Mouse (Mus musculus): ENCODE results near the gene Tbc1d1. TPM values are rescaled to one million over a fixed set of nuclear protein-coding genes. Genes with fewer than 3 reads are reported as not detected.

The Tbc1d1 gene
- polyA plus RNA-seq, 1 experiment from 2014 or later: 27.4 TPM

DNA sequence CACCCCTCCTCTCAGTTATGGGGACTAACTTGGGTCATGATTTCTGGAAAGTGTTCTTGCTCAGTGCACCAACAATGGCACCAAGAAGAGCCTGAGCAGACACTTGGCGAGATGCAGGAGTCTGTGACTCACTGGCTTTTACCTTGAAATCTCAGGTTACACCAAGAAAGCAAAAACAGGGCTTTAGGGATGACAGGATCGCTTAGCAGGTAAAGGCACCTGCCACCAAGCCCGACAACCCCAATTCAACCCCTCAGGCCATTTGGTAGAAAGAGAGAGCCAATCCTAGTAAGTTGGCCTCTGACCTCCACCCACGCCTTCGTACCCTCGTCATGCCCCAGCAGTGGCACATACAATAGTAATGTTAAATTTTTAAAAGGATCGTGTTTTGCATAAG is 62.5 kb downstream of the Tbc1d1 start:
- H3K4me2 ChIP-seq (ENCODE audit: low read depth, low read length): no peak overlapping the region
- no peak for ATAC-seq (replicated peaks; ENCODE audit: extremely low read depth, insufficient read depth, low FRiP score)
- H3K27ac ChIP-seq (ENCODE audit: low read length): no peak overlapping the region
- WGBS: 80% methylated on average over 7 of the region's 7 CpGs
- no peaks in the 10 kb centered on the region for H3K36me3 ChIP-seq (ENCODE audit: control insufficient read depth, insufficient read depth)
- no peak overlapping the region for H3K9ac ChIP-seq (ENCODE audit: low read length)
- no peak overlapping the region for H3K4me3 ChIP-seq (ENCODE audit: low read length)
- 0 out of 2 replicates have a peak, but pooled peaks cover 3% of the 10 kb centered on the region for H3K4me1 ChIP-seq (ENCODE audit: control insufficient read depth, insufficient read depth, low read length)
- H3K9me3 ChIP-seq (replicated peaks; ENCODE audit: control insufficient read depth, low read length): no peaks in the 10 kb centered on the region
- H3K27me3 ChIP-seq (ENCODE audit: control insufficient read depth, insufficient read depth, low read length): no peaks in the 10 kb centered on the region

DNA sequence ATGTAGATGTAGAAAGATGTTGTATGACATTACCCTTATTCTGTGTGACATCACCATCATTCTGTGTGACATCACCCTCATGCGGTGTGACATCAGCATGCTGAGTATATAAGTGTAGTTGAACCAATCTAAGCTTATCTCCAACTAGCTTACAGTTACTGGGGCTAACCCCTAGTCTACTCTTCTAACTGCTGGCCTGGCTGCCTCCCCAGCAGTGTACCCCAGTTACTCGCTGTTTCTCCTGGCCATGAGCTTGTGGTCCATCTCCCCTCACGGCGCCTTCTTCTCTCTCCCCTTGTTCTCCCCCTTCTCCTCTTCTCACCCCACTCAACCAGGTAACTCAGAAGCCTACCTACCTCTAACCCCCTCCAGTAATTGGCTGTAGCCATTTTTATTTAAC is 64.7 kb downstream of the Tbc1d1 start:
- Histone ChIP-seq H3K27ac (ENCODE audit: low read length) (no peak overlapping the region), H3K36me3 (ENCODE audit: control insufficient read depth, insufficient read depth) (no peaks in the 10 kb centered on the region), H3K27me3 (ENCODE audit: control insufficient read depth, insufficient read depth, low read length) (no peaks in the 10 kb centered on the region), H3K4me3 (ENCODE audit: low read length) (no peak overlapping the region), H3K4me2 (ENCODE audit: low read depth, low read length) (no peak overlapping the region), H3K9me3 (replicated peaks; ENCODE audit: control insufficient read depth, low read length) (no peaks in the 10 kb centered on the region), H3K4me1 (ENCODE audit: control insufficient read depth, insufficient read depth, low read length) (peaks cover 3% of the 10 kb centered on the region; the same call in 1 of the 2 replicates), H3K9ac (ENCODE audit: low read length) (no peak overlapping the region)
- 97% methylated on average over 4 of the region's 4 CpGs for WGBS
- no peak for ATAC-seq (replicated peaks; ENCODE audit: extremely low read depth, insufficient read depth, low FRiP score)

DNA sequence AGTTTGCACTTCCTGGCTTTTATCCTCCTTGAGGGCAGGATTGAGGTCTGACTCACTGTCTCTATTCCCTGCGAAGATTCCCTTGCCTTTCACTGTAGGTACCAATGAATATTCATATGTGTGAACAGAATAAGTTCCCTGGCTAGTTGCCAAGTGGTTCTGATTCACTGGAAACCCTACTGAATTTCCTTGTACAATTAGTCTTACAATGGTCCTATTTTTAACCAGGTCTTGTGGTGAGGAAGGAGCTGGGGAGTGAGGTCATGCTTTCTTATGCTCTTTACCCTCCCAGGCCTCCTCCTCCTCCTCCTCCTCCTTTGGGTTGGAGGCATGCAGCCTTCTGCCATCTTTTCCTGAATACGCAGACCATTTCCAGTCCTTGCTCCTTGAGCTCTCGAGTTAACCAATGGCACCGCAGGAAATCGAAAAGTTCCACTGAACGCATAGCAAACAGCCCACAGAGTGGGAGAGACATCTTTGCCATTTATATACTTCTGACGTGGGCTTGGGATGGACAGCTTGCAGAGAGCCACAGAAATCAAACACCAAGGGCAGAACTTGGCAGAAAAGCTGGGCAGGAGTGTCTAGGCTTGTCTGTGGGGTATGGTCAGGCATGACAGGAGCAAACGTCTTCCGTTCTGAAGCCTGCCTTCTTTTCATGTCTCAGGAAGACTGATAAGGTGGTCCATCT is 68.8 kb downstream of the Tbc1d1 start:
- 0 out of 2 replicates have a peak, but pooled peaks have one; percentile 25 for ATAC-seq (replicated peaks; ENCODE audit: extremely low read depth, insufficient read depth, low FRiP score)
- WGBS: 71% methylated on average over 9 of the region's 9 CpGs

DNA sequence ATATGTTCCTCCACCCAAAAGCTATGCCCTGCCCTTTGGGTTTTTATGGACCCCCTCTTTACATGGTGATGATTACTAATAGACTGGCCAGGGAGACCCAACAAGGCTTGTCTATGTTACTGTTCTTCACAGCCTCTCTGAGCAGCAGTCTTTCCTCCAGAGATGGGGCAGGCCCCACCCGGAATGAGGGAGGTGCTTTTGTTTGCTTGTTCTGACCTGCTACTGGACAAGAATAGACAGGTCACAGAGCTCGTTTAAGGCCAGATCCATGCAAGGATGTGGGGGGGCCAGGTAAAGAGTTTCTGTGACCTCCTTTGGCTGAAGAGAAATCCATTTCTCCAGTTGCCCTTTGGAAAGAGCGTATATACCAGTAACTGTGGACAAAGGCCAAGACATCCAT is 72.1 kb downstream of the Tbc1d1 start:
- no peak for ATAC-seq (replicated peaks; ENCODE audit: extremely low read depth, insufficient read depth, low FRiP score)
- Histone ChIP-seq H3K4me3 (ENCODE audit: low read length) (no peak overlapping the region), H3K27ac (ENCODE audit: low read length) (no peak overlapping the region), H3K9me3 (replicated peaks; ENCODE audit: control insufficient read depth, low read length) (no peaks in the 10 kb centered on the region), H3K4me2 (ENCODE audit: low read depth, low read length) (no peak overlapping the region), H3K27me3 (ENCODE audit: control insufficient read depth, insufficient read depth, low read length) (no peaks in the 10 kb centered on the region), H3K9ac (ENCODE audit: low read length) (no peak overlapping the region), H3K4me1 (ENCODE audit: control insufficient read depth, insufficient read depth, low read length) (peaks cover 11% of the 10 kb centered on the region), H3K36me3 (ENCODE audit: control insufficient read depth, insufficient read depth) (no peaks in the 10 kb centered on the region)
- 62% methylated on average over 3 of the region's 3 CpGs for WGBS

More for the DNA sequence above, 68.8 kb downstream of the Tbc1d1 start:
- Histone ChIP-seq H3K4me2 (ENCODE audit: low read depth, low read length) (no peak overlapping the region), H3K9me3 (replicated peaks; ENCODE audit: control insufficient read depth, low read length) (no peaks in the 10 kb centered on the region), H3K36me3 (ENCODE audit: control insufficient read depth, insufficient read depth) (no peaks in the 10 kb centered on the region), H3K27ac (ENCODE audit: low read length) (peak overlapping the region; percentile 44), H3K4me3 (ENCODE audit: low read length) (no peak overlapping the region), H3K4me1 (ENCODE audit: control insufficient read depth, insufficient read depth, low read length) (peaks cover 4% of the 10 kb centered on the region), H3K9ac (ENCODE audit: low read length) (no peak overlapping the region), H3K27me3 (ENCODE audit: control insufficient read depth, insufficient read depth, low read length) (no peaks in the 10 kb centered on the region)

DNA sequence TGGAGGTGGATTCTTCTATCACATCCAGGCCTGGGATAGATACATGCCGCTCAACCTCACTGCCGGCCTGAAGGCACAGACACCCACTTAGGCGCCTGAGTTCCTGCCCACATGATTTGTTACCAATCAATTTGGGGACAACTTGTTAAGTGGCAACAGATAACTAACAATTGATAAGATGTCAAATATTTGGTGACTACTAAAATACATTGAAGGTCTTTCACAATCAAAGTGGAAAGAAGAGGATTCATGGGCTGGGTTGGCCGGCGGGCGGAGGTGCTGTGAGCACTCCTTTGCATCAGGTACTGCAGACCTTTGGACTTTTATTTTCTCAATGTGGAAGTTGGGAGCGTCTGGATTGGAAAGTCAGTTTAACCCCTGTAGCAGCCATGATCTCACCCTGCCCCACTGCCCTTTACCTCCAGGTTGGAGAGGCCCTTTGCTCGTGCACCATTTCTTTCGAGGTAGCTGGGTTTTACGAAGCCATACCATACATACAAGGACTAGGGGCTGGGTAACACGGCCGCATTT is 73.3 kb downstream of the Tbc1d1 start:
- Histone ChIP-seq H3K27me3 (ENCODE audit: control insufficient read depth, insufficient read depth, low read length) (no peaks in the 10 kb centered on the region), H3K9ac (ENCODE audit: low read length) (peak overlapping the region; percentile 86), H3K4me1 (ENCODE audit: control insufficient read depth, insufficient read depth, low read length) (peaks cover 16% of the 10 kb centered on the region), H3K4me2 (ENCODE audit: low read depth, low read length) (peak overlapping the region; percentile 96), H3K36me3 (ENCODE audit: control insufficient read depth, insufficient read depth) (no peaks in the 10 kb centered on the region), H3K9me3 (replicated peaks; ENCODE audit: control insufficient read depth, low read length) (no peaks in the 10 kb centered on the region), H3K27ac (ENCODE audit: low read length) (peak overlapping the region; percentile 56), H3K4me3 (ENCODE audit: low read length) (peak overlapping the region; percentile 88)
- ATAC-seq (replicated peaks; ENCODE audit: extremely low read depth, insufficient read depth, low FRiP score): no peak
- WGBS: 42% methylated on average over 12 of the region's 12 CpGs

DNA sequence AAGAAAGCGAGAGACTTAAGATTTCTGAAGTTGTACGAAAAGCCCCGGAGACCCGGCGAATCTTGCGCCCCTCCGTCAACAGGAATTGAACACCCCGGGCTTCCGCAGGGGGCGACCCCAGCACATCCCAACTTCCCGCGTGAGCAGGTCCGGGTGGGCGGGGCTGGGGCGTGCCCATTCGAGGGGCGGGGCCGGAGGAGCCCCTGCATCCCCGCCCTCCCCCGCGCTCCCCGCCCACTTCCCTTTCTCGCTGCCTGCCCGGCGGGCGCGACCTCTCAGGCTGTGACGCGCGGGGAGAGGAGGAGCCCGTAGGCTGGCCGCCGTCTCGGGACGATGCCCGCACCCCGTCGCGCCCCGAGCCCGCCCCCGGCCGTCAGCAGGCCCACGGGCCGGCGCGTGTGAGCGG is 74.0 kb downstream of the Tbc1d1 start:
- Histone ChIP-seq H3K9ac (ENCODE audit: low read length) (peak overlapping the region; percentile 86), H3K9me3 (replicated peaks; ENCODE audit: control insufficient read depth, low read length) (no peaks in the 10 kb centered on the region), H3K27me3 (ENCODE audit: control insufficient read depth, insufficient read depth, low read length) (no peaks in the 10 kb centered on the region), H3K36me3 (ENCODE audit: control insufficient read depth, insufficient read depth) (no peaks in the 10 kb centered on the region), H3K4me1 (ENCODE audit: control insufficient read depth, insufficient read depth, low read length) (peaks cover 20% of the 10 kb centered on the region), H3K27ac (ENCODE audit: low read length) (peak overlapping the region; percentile 71), H3K4me3 (ENCODE audit: low read length) (peak overlapping the region; percentile 88), H3K4me2 (ENCODE audit: low read depth, low read length) (peak overlapping the region; percentile 96)
- under 1% methylated on average over 40 of the region's 48 CpGs for WGBS
- ATAC-seq (replicated peaks; ENCODE audit: extremely low read depth, insufficient read depth, low FRiP score): peak; percentile 97

DNA sequence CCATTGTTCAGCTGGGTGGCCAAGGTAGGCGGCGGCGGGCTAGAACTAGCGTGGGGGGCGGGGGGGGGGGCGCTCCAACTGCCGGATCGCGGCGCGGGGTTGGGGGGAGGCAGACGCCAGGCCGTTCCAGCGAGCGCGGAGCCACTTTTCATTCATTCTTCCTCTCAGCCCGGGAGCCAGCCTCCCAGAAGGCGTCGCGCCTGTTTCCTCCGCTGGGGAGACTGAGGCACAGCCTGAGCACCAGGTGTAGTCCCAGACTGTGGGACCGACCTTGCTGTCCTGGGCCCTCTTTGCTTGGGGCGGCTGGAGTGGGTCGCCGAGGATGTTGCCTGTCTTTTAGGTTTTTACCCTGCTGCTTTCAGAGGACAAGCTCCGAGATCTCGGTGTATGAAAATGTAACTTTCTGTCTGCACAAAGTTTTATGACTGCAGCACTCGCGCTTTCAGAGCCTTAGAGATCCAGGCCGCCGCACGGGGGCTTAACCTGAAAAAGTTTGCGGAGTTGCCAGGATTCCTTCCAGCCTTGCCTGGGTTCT is 74.5 kb downstream of the Tbc1d1 start:
- Histone ChIP-seq H3K27me3 (ENCODE audit: control insufficient read depth, insufficient read depth, low read length) (no peaks in the 10 kb centered on the region), H3K9ac (ENCODE audit: low read length) (peak overlapping the region; percentile 86), H3K4me1 (ENCODE audit: control insufficient read depth, insufficient read depth, low read length) (peaks cover 20% of the 10 kb centered on the region), H3K4me2 (ENCODE audit: low read depth, low read length) (peak overlapping the region; percentile 96), H3K27ac (ENCODE audit: low read length) (peak overlapping the region; percentile 71), H3K36me3 (ENCODE audit: control insufficient read depth, insufficient read depth) (no peaks in the 10 kb centered on the region), H3K4me3 (ENCODE audit: low read length) (peak overlapping the region; percentile 88), H3K9me3 (replicated peaks; ENCODE audit: control insufficient read depth, low read length) (no peaks in the 10 kb centered on the region)
- under 1% methylated on average over 28 of the region's 33 CpGs for WGBS
- ATAC-seq (replicated peaks; ENCODE audit: extremely low read depth, insufficient read depth, low FRiP score): peak; percentile 28; the same call in 1 of the 2 replicates

DNA sequence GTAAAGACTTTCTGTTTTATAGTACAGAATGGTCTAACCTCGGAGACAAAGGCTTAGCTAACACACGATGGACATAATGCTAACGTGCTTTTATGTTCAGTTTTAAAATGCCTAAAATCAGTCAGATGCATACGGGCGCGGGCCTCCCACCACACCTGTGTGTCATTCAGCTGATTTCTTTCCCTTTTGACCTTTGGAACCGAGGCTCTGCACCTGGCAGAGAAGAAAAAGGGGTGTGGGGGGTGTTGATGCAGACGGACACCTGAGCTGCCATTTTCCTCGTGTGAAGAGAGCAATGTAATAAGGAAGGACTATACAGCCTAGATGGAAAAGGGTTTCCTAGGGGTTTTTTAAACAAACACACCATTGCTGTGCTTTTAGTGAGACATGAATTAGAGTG is 76.8 kb downstream of the Tbc1d1 start:
- no peak overlapping the region for H3K9ac ChIP-seq (ENCODE audit: low read length)
- no peaks in the 10 kb centered on the region for H3K9me3 ChIP-seq (replicated peaks; ENCODE audit: control insufficient read depth, low read length)
- H3K27me3 ChIP-seq (ENCODE audit: control insufficient read depth, insufficient read depth, low read length): no peaks in the 10 kb centered on the region
- H3K4me1 ChIP-seq (ENCODE audit: control insufficient read depth, insufficient read depth, low read length): peaks cover 31% of the 10 kb centered on the region
- WGBS: 87% methylated on average over 9 of the region's 9 CpGs
- no peak overlapping the region for H3K4me3 ChIP-seq (ENCODE audit: low read length)
- no peak overlapping the region for H3K4me2 ChIP-seq (ENCODE audit: low read depth, low read length)
- H3K27ac ChIP-seq (ENCODE audit: low read length): no peak overlapping the region
- ATAC-seq (replicated peaks; ENCODE audit: extremely low read depth, insufficient read depth, low FRiP score): no peak
- H3K36me3 ChIP-seq (ENCODE audit: control insufficient read depth, insufficient read depth): no peaks in the 10 kb centered on the region

DNA sequence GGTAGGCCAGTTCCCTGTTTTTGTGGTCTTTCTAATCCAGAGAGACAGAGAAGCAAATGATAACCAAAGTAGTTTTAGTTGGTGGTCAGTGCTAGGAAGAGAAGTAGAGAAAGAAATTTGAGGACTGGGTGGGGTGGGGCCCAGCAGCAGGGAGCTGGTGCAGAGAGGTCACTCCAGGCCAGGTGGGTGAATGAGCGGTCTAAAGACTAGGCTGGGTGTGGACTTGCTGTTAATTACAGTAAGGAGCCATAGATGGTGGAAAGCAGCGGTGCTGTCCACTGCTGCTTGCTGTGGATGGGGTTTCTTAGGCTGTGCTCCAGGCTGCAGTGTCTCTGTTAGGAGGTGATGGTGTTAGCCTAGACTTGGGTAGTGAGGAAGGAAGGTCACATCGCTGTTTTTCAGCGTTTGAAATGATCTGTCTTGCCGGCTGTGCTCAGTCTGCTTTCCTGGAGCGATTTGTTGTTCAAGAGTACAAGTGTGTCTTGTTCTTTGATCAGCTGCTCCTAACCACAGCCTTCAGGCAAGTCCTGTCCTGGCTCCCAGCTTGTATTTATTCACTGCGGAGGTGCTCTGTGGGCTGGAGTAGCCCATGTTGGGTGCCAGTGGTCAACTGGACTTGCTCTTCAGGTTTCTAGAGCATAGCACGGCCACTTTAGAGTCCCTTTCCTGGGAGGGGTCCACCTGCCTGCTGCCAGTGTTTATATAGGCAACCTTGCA is 78.3 kb downstream of the Tbc1d1 start:
- no peak for ATAC-seq (replicated peaks; ENCODE audit: extremely low read depth, insufficient read depth, low FRiP score)
- H3K9me3 ChIP-seq (replicated peaks; ENCODE audit: control insufficient read depth, low read length): no peaks in the 10 kb centered on the region
- H3K4me3 ChIP-seq (ENCODE audit: low read length): no peak overlapping the region
- 57% methylated on average over 8 of the region's 8 CpGs for WGBS
- no peak overlapping the region for H3K27ac ChIP-seq (ENCODE audit: low read length)
- H3K4me2 ChIP-seq (ENCODE audit: low read depth, low read length): no peak overlapping the region
- peaks cover 40% of the 10 kb centered on the region for H3K4me1 ChIP-seq (ENCODE audit: control insufficient read depth, insufficient read depth, low read length)
- H3K36me3 ChIP-seq (ENCODE audit: control insufficient read depth, insufficient read depth): no peaks in the 10 kb centered on the region
- H3K9ac ChIP-seq (ENCODE audit: low read length): no peak overlapping the region
- no peaks in the 10 kb centered on the region for H3K27me3 ChIP-seq (ENCODE audit: control insufficient read depth, insufficient read depth, low read length)

All from heart, embryonic 16.5 days (tissue).